Mouse (Mus musculus) embryonic facial prominence, embryonic 13.5 days (tissue): Measurements from ENCODE around the gene Ccdc97. TPM values are rescaled to one million over a fixed set of nuclear protein-coding genes. Genes with fewer than 3 reads are reported as not detected.

Experiments used
- ATAC-seq: fragments of 200-750 bp; cut with Nextera tagmentation; 2 replicates; pipeline ENCODE4 v1.8.0; 2017; ENCODE audit warnings: low read depth; ENCODE audit not compliant: insufficient number of reproducible peaks, insufficient read depth, low FRiP score, low TSS enrichment
- H3K27ac ChIP-seq: fragments of 300-500 bp; sonication (generic); 2 replicates; pipeline ENCODE4 v1.5.1; 2015; ENCODE audit warnings: moderate library complexity, mild to moderate bottlenecking, inconsistent platforms
- H3K27me3 ChIP-seq: fragments of 300-500 bp; sonication (generic); 2 replicates; pipeline ENCODE4 v1.6.1; 2015; ENCODE audit warnings: mild to moderate bottlenecking, inconsistent platforms
- H3K36me3 ChIP-seq: fragments of 300-500 bp; sonication (generic); 2 replicates; pipeline ENCODE4 v1.6.1; 2015; ENCODE audit warnings: mild to moderate bottlenecking, inconsistent platforms
- H3K4me1 ChIP-seq: fragments of 300-500 bp; sonication (generic); 2 replicates; pipeline ENCODE4 v1.6.1; 2015; ENCODE audit warnings: inconsistent platforms
- H3K4me2 ChIP-seq: fragments of 300-500 bp; sonication (generic); 2 replicates; pipeline ENCODE4 v1.6.1; 2015; ENCODE audit warnings: moderate library complexity, mild to moderate bottlenecking, inconsistent platforms
- H3K4me3 ChIP-seq: fragments of 300-500 bp; sonication (generic); 2 replicates; pipeline ENCODE4 v1.5.1; 2015; ENCODE audit warnings: mild to moderate bottlenecking, inconsistent platforms
- H3K9ac ChIP-seq: fragments of 300-500 bp; sonication (generic); 2 replicates; pipeline ENCODE4 v1.6.1; 2015; ENCODE audit warnings: mild to moderate bottlenecking, inconsistent platforms
- H3K9me3 ChIP-seq: fragments of 300-500 bp; sonication (generic); 2 replicates; pipeline ENCODE4 v1.6.1; 2016; ENCODE audit warnings: inconsistent platforms
- WGBS: fragments of 180-500 bp; shearing (Covaris S2); methylation state at CpG from one replicate; pipeline ENCODE4 v1.1.7; 2015; ENCODE audit warnings: mixed read lengths; 5-methylcytosine and 5-hydroxymethylcytosine counted together
- polyA plus RNA-seq: library from polyadenylated mRNA; unstranded; fragments of >200 nt; fragmentation: Nextera tagmentation; extraction: Ambion mirVana; gene quantifications from 2 replicates; pipeline ENCODE4 v1.2.1, GENCODE M21; 2015

Ccdc97 gene
- polyA plus RNA-seq, 1 experiment from 2014 or later = 26.3 TPM

DNA sequence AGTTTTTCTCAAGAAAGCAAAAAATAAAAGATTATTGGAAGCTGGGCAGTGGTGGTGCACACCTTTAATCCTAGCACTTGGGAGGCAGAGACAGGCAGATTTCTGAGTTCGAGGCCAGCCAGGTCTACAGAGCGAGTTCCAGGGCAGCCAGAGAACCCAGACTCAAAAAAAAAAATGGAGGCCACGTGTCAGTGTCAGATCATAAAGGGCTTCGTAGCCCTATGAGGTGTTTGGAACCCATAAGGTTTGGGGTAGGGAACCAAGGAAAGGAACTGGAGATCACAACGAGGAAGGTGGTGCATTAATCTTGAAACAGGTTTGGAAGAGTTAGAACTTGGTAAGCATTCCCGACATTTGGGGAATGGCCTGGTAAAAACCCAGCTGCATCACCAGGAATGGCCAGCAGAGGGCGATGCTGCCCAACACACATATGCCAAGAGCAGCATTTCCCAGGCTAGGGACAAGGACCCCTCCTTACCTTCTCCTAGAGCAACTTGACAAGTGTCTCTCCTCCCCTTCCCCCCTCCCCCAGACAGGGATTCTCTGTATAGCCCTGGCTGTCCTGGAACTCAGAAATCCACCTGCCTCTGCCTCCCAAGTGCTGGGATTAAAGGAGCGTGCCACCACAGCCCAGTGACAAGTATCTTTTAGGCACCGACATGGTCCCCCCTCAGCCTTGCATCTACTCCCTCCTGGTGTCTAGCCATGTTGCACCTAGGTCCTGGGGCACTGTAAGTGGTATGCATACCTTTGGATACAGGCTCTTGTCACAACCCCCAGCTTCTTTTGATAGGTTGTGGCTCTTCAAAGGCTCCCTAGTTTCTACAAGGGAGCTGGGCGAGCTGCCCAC lies 1.1 kb upstream of the Ccdc97 start:
- no peak overlapping the region for H3K9ac ChIP-seq
- H3K36me3 ChIP-seq = peaks cover 62% of the 10 kb centered on the region
- no peak overlapping the region for H3K4me3 ChIP-seq
- H3K4me2 ChIP-seq = peak overlapping the region; percentile 80
- WGBS = 61% methylated on average over 10 of the region's 10 CpGs
- peak overlapping the region; percentile 80 for H3K27ac ChIP-seq
- H3K4me1 ChIP-seq = peaks cover 17% of the 10 kb centered on the region
- H3K9me3 ChIP-seq = no peaks in the 10 kb centered on the region
- ATAC-seq = no peak
- H3K27me3 ChIP-seq = no peaks in the 10 kb centered on the region

GRCm38 (mm10) chr7:25717478-25717877 lies 1.4 kb downstream of the Ccdc97 start:
- Histone ChIP-seq H3K36me3 (peaks cover 62% of the 10 kb centered on the region), H3K27me3 (no peaks in the 10 kb centered on the region), H3K4me1 (peaks cover 21% of the 10 kb centered on the region), H3K4me3 (peak overlapping the region; percentile 83), H3K27ac (no peak overlapping the region), H3K4me2 (peak overlapping the region; percentile 80), H3K9me3 (no peaks in the 10 kb centered on the region), H3K9ac (no peak overlapping the region)
- 87% methylated on average over 3 of the region's 3 CpGs for WGBS
- no peak for ATAC-seq

- peaks cover 52% of the 10 kb centered on the region for H3K36me3 ChIP-seq
- WGBS = 96% methylated on average over 22 of the region's 22 CpGs
- no peak overlapping the region for H3K4me3 ChIP-seq
- no peak overlapping the region for H3K4me2 ChIP-seq
- ATAC-seq = no peak
- H3K9ac ChIP-seq = no peak overlapping the region
- H3K9me3 ChIP-seq = no peaks in the 10 kb centered on the region
- no peak overlapping the region for H3K27ac ChIP-seq
- H3K4me1 ChIP-seq = peaks cover 38% of the 10 kb centered on the region
- no peaks in the 10 kb centered on the region for H3K27me3 ChIP-seq
Measured at GRCm38 (mm10) chr7:25715731-25716271, 3.1 kb downstream of the Ccdc97 start.

- Histone ChIP-seq H3K27me3 (no peaks in the 10 kb centered on the region), H3K9me3 (no peaks in the 10 kb centered on the region), H3K9ac (no peak overlapping the region), H3K4me2 (no peak overlapping the region), H3K27ac (no peak overlapping the region), H3K4me1 (peaks cover 47% of the 10 kb centered on the region), H3K4me3 (no peak overlapping the region), H3K36me3 (peaks cover 45% of the 10 kb centered on the region)
- WGBS = 89% methylated on average over 8 of the region's 8 CpGs
- ATAC-seq = no peak
Measured at GRCm38 (mm10) chr7:25714581-25714980, 4.3 kb downstream of the Ccdc97 start.

DNA sequence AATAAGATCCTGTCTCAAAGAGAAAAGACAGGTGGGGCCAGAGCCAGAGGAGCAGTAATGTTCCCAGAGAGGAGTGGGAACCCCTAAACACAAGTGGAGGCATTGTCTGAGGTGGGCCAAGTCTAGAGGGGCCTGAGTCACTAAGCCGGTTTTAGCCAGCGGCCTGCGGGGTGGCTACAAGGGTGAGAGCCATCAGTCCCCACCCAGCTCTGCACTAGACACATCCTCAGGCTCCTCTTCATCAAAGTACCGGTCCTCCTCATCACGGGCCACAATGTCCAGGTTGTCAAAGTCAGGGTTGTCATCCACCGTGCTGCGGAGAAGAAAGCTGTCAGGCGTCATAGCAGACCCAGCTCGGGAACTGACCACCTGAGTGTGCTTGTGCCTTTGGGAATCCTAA lies 6.1 kb downstream of the Ccdc97 start:
- ATAC-seq = no peak
- H3K4me3 ChIP-seq = no peak overlapping the region
- peaks cover 47% of the 10 kb centered on the region for H3K4me1 ChIP-seq
- H3K9me3 ChIP-seq = no peaks in the 10 kb centered on the region
- H3K27me3 ChIP-seq = no peaks in the 10 kb centered on the region
- no peak overlapping the region for H3K4me2 ChIP-seq
- peak overlapping the region; percentile 74; the same call in 1 of the 2 replicates for H3K27ac ChIP-seq
- peaks cover 45% of the 10 kb centered on the region for H3K36me3 ChIP-seq
- WGBS = 90% methylated on average over 9 of the region's 9 CpGs
- no peak overlapping the region for H3K9ac ChIP-seq

DNA sequence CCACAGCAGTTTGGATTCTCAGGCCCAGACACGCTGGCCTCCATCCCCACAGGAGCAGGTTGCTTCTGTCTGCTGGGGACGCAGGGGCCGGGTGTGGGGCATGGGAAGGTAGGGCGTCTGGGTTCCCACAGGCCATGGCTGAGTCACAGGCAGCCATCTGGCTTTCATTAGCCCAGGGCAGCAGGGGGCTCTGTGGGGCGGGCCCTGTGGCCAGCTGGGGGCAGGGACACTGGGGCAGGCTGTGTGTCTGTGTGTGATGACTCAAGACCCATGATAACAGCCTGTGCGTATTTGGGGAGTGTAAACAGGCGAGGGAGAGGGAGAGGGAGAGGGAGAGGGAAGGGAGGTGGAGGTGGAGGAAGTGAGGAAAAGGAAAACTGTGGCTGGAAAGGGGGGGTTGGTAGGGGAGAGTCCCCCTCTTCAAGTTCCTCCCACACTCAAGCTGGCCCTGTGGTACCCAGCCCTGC lies 7.1 kb downstream of the Ccdc97 start:
- ATAC-seq = peak; percentile 32; the same call in 1 of the 2 replicates
- Histone ChIP-seq H3K9me3 (no peaks in the 10 kb centered on the region), H3K4me3 (no peak overlapping the region), H3K9ac (0 out of 2 replicates have a peak overlapping the region, but pooled peaks have one; percentile 54), H3K4me1 (peaks cover 46% of the 10 kb centered on the region), H3K36me3 (peaks cover 45% of the 10 kb centered on the region), H3K27ac (peak overlapping the region; percentile 74), H3K4me2 (no peak overlapping the region; the same call in 1 of the 2 replicates), H3K27me3 (no peaks in the 10 kb centered on the region)
- 15% methylated on average over 7 of the region's 7 CpGs for WGBS

- WGBS = 62% methylated on average over 5 of the region's 5 CpGs
- no peak for ATAC-seq
- Histone ChIP-seq H3K9ac (0 out of 2 replicates have a peak overlapping the region, but pooled peaks have one; percentile 64), H3K27me3 (no peaks in the 10 kb centered on the region), H3K4me3 (no peak overlapping the region), H3K9me3 (no peaks in the 10 kb centered on the region), H3K4me1 (peaks cover 46% of the 10 kb centered on the region), H3K36me3 (peaks cover 42% of the 10 kb centered on the region), H3K27ac (peak overlapping the region; percentile 74), H3K4me2 (peak overlapping the region; percentile 37; the same call in 1 of the 2 replicates)
Measured at GRCm38 (mm10) chr7:25711165-25711564, 7.7 kb downstream of the Ccdc97 start.

- H3K4me2 ChIP-seq = peak overlapping the region; percentile 37
- WGBS = 4% methylated on average over 7 of the region's 7 CpGs
Measured at GRCm38 (mm10) chr7:25710519-25711130, 8.3 kb downstream of the Ccdc97 start.

DNA sequence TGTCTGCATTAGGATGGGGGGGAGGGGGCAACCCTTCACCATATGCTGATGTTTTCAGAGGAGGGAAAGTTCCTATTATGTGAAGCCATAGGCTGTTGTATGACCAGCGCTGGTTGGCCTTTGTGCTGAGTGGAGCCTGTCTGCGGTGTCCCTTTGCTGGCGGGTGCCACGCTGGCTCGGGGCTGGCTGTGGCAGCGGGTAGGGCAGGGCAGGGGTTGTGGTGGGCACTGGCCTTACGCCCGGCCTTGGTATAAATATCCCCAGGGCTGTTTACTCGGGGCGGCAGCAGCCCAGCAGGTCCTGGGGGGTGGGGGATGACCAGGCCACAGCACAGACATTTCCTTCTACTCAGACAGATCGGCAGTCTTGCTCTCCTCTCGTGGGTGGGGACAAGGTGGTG lies 8.9 kb downstream of the Ccdc97 start:
- H3K4me1 ChIP-seq = peaks cover 48% of the 10 kb centered on the region
- no peak for ATAC-seq
- peak overlapping the region; percentile 74; the same call in 1 of the 2 replicates for H3K27ac ChIP-seq
- H3K4me3 ChIP-seq = no peak overlapping the region
- WGBS = 6% methylated on average over 12 of the region's 12 CpGs
- peak overlapping the region; percentile 64 for H3K9ac ChIP-seq
- H3K36me3 ChIP-seq = peaks cover 29% of the 10 kb centered on the region
- H3K27me3 ChIP-seq = no peaks in the 10 kb centered on the region; the same call in 1 of the 2 replicates
- peak overlapping the region; percentile 37 for H3K4me2 ChIP-seq
- H3K9me3 ChIP-seq = no peaks in the 10 kb centered on the region

More at GRCm38 (mm10) chr7:25710519-25711130, 8.3 kb downstream of the Ccdc97 start:
- H3K27ac ChIP-seq = peak overlapping the region; percentile 74
- no peak overlapping the region for H3K4me3 ChIP-seq
- H3K9ac ChIP-seq = peak overlapping the region; percentile 64
- no peaks in the 10 kb centered on the region for H3K27me3 ChIP-seq
- H3K9me3 ChIP-seq = no peaks in the 10 kb centered on the region
- H3K36me3 ChIP-seq = peaks cover 36% of the 10 kb centered on the region
- H3K4me1 ChIP-seq = peaks cover 46% of the 10 kb centered on the region
- peak; percentile 45; the same call in 1 of the 2 replicates for ATAC-seq

DNA sequence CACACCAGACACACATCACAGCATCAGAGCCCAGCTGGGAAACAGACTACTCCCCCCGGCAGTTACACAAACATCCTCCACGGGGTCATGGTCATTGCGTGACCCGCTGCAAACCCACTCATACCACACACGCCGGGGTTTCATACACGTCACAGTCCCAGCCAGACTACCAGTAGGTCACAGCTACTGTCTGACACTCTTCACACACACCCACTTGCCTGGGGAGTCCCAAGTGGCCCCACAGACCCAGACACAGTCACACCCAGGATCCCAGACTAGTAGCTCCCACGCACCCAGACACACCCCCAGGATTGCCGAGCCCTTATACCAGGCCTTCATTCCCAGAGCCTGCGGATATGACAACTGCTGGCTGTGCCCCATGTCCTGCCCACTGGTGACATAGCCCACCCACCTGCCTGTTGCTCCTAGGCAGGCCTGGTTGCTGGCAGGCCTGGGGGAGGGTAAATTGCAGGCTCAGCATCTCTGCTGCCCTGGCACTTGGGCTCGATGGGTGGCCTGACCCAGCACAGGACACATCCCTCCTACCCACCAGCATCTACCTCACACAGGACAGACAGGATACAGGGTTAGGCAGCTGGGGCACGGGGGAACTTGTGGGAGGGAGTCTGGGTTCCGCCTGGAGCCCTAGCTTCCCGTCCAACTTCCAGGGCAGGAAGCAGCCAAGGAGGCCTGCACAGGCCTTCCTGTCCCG lies 11.2 kb downstream of the Ccdc97 start:
- H3K27me3 ChIP-seq = peaks cover 11% of the 10 kb centered on the region
- no peak for ATAC-seq
- peaks cover 55% of the 10 kb centered on the region for H3K4me1 ChIP-seq
- peak overlapping the region; percentile 80 for H3K27ac ChIP-seq
- no peak overlapping the region for H3K4me3 ChIP-seq
- no peak overlapping the region for H3K4me2 ChIP-seq
- WGBS = 50% methylated on average over 15 of the region's 15 CpGs
- H3K9ac ChIP-seq = 0 out of 2 replicates have a peak overlapping the region, but pooled peaks have one; percentile 4
- H3K9me3 ChIP-seq = no peaks in the 10 kb centered on the region
- peaks cover 7% of the 10 kb centered on the region; the same call in 1 of the 2 replicates for H3K36me3 ChIP-seq
